Mouse (Mus musculus): ENCODE results near the gene Braf. TPM values are rescaled to one million over a fixed set of nuclear protein-coding genes. Genes with fewer than 3 reads are reported as not detected.
"Not testable (repeated sequence)": the region's sequence is repeated elsewhere in the genome, so short reads cannot be mapped to it uniquely, and the experiment has no call there.

Braf gene
- polyA plus RNA-seq, 1 experiment: 14.9 TPM

- H3K4me3 ChIP-seq (ENCODE audit: insufficient read depth, low read length): peak overlapping the region; percentile 80
- no peak overlapping the region for H3K27ac ChIP-seq (ENCODE audit: insufficient read depth, low read depth, low read length)
- TF ChIP-seq POLR2A (IDR thresholded peaks at IDR 0.05; ENCODE audit: borderline replicate concordance, low read depth, low read length): no peak
- TF ChIP-seq CTCF (IDR thresholded peaks at IDR 0.05; ENCODE audit: low read depth, low read length): no peak
Measured at GRCm38 (mm10) chr6:39724071-39724470, 1.2 kb downstream of the Braf start.

GRCm38 (mm10) chr6:39718567-39718966, 6.7 kb downstream of the Braf start:
- Histone ChIP-seq H3K4me1 (ENCODE audit: control insufficient read depth, insufficient read depth, low read length) (peaks cover 11% of the 10 kb centered on the region; the same call in 1 of the 2 replicates), H3K27ac (ENCODE audit: insufficient read depth, low read depth, low read length) (no peak overlapping the region), H3K4me3 (ENCODE audit: insufficient read depth, low read length) (no peak overlapping the region)
- no peak for TF ChIP-seq POLR2A (IDR thresholded peaks at IDR 0.05; ENCODE audit: borderline replicate concordance, low read depth, low read length)
- TF ChIP-seq CTCF (IDR thresholded peaks at IDR 0.05; ENCODE audit: low read depth, low read length): no peak

More at GRCm38 (mm10) chr6:39724071-39724470, 1.2 kb downstream of the Braf start:
- peaks cover 16% of the 10 kb centered on the region for H3K4me1 ChIP-seq (ENCODE audit: control insufficient read depth, insufficient read depth, low read length)

GRCm38 (mm10) chr6:39717049-39717448, 8.2 kb downstream of the Braf start:
- no peak overlapping the region for H3K27ac ChIP-seq (ENCODE audit: insufficient read depth, low read depth, low read length)
- peaks cover 4% of the 10 kb centered on the region; the same call in 1 of the 2 replicates for H3K4me1 ChIP-seq (ENCODE audit: control insufficient read depth, insufficient read depth, low read length)
- TF ChIP-seq POLR2A (IDR thresholded peaks at IDR 0.05; ENCODE audit: borderline replicate concordance, low read depth, low read length) (no peak), CTCF (IDR thresholded peaks at IDR 0.05; ENCODE audit: low read depth, low read length) (no peak)
- H3K4me3 ChIP-seq (ENCODE audit: insufficient read depth, low read length): no peak overlapping the region

GRCm38 (mm10) chr6:39714341-39714740, 10.9 kb downstream of the Braf start:
- peaks cover 4% of the 10 kb centered on the region; the same call in 1 of the 2 replicates for H3K4me1 ChIP-seq (ENCODE audit: control insufficient read depth, insufficient read depth, low read length)
- H3K4me3 ChIP-seq (ENCODE audit: insufficient read depth, low read length): no peak overlapping the region
- H3K27ac ChIP-seq (ENCODE audit: insufficient read depth, low read depth, low read length): no peak overlapping the region
- no peak for TF ChIP-seq POLR2A (IDR thresholded peaks at IDR 0.05; ENCODE audit: borderline replicate concordance, low read depth, low read length)
- TF ChIP-seq CTCF (IDR thresholded peaks at IDR 0.05; ENCODE audit: low read depth, low read length): no peak

GRCm38 (mm10) chr6:39713399-39713798, 11.9 kb downstream of the Braf start:
- Histone ChIP-seq H3K4me1 (ENCODE audit: control insufficient read depth, insufficient read depth, low read length) (peaks cover 4% of the 10 kb centered on the region; the same call in 1 of the 2 replicates), H3K4me3 (ENCODE audit: insufficient read depth, low read length) (no peak overlapping the region), H3K27ac (ENCODE audit: insufficient read depth, low read depth, low read length) (no peak overlapping the region)
- no peak for TF ChIP-seq CTCF (IDR thresholded peaks at IDR 0.05; ENCODE audit: low read depth, low read length)
- TF ChIP-seq POLR2A (IDR thresholded peaks at IDR 0.05; ENCODE audit: borderline replicate concordance, low read depth, low read length): no peak

- Histone ChIP-seq H3K4me3 (ENCODE audit: insufficient read depth, low read length) (no peak overlapping the region), H3K4me1 (ENCODE audit: control insufficient read depth, insufficient read depth, low read length) (no peaks in the 10 kb centered on the region)
- no peak for TF ChIP-seq POLR2A (IDR thresholded peaks at IDR 0.05; ENCODE audit: borderline replicate concordance, low read depth, low read length)
- no peak for TF ChIP-seq CTCF (IDR thresholded peaks at IDR 0.05; ENCODE audit: low read depth, low read length)
Measured at GRCm38 (mm10) chr6:39705625-39706024, 19.6 kb downstream of the Braf start.

GRCm38 (mm10) chr6:39693126-39693525, 32.1 kb downstream of the Braf start:
- no peak overlapping the region for H3K27ac ChIP-seq (ENCODE audit: insufficient read depth, low read depth, low read length)
- H3K4me1 ChIP-seq (ENCODE audit: control insufficient read depth, insufficient read depth, low read length): no peaks in the 10 kb centered on the region; the same call in 1 of the 2 replicates
- no peak overlapping the region for H3K4me3 ChIP-seq (ENCODE audit: insufficient read depth, low read length)
- TF ChIP-seq POLR2A (IDR thresholded peaks at IDR 0.05; ENCODE audit: borderline replicate concordance, low read depth, low read length) (no peak), CTCF (IDR thresholded peaks at IDR 0.05; ENCODE audit: low read depth, low read length) (no peak)

More at GRCm38 (mm10) chr6:39705625-39706024, 19.6 kb downstream of the Braf start:
- H3K27ac ChIP-seq (ENCODE audit: insufficient read depth, low read depth, low read length): no peak overlapping the region

GRCm38 (mm10) chr6:39686839-39687238, 38.4 kb downstream of the Braf start:
- H3K4me1 ChIP-seq (ENCODE audit: control insufficient read depth, insufficient read depth, low read length); H3K27ac ChIP-seq (ENCODE audit: insufficient read depth, low read depth, low read length); H3K4me3 ChIP-seq (ENCODE audit: insufficient read depth, low read length): not testable (repeated sequence)

- H3K4me3 ChIP-seq (ENCODE audit: insufficient read depth, low read length): no peak overlapping the region
- H3K4me1 ChIP-seq (ENCODE audit: control insufficient read depth, insufficient read depth, low read length): peaks cover 4% of the 10 kb centered on the region
- no peak overlapping the region for H3K27ac ChIP-seq (ENCODE audit: insufficient read depth, low read depth, low read length)
- TF ChIP-seq CTCF (IDR thresholded peaks at IDR 0.05; ENCODE audit: low read depth, low read length) (no peak), POLR2A (IDR thresholded peaks at IDR 0.05; ENCODE audit: borderline replicate concordance, low read depth, low read length) (no peak)
Measured at GRCm38 (mm10) chr6:39681795-39682194, 43.5 kb downstream of the Braf start.

- Histone ChIP-seq H3K4me1 (ENCODE audit: control insufficient read depth, insufficient read depth, low read length) (peaks cover 4% of the 10 kb centered on the region), H3K27ac (ENCODE audit: insufficient read depth, low read depth, low read length) (no peak overlapping the region), H3K4me3 (ENCODE audit: insufficient read depth, low read length) (no peak overlapping the region)
- TF ChIP-seq CTCF (IDR thresholded peaks at IDR 0.05; ENCODE audit: low read depth, low read length): no peak
- TF ChIP-seq POLR2A (IDR thresholded peaks at IDR 0.05; ENCODE audit: borderline replicate concordance, low read depth, low read length): no peak
Measured at GRCm38 (mm10) chr6:39680524-39680923, 44.7 kb downstream of the Braf start.

- peaks cover 4% of the 10 kb centered on the region for H3K4me1 ChIP-seq (ENCODE audit: control insufficient read depth, insufficient read depth, low read length)
- TF ChIP-seq CTCF (IDR thresholded peaks at IDR 0.05; ENCODE audit: low read depth, low read length) (no peak), POLR2A (IDR thresholded peaks at IDR 0.05; ENCODE audit: borderline replicate concordance, low read depth, low read length) (no peak)
- no peak overlapping the region for H3K4me3 ChIP-seq (ENCODE audit: insufficient read depth, low read length)
Measured at GRCm38 (mm10) chr6:39678241-39678640, 47.0 kb downstream of the Braf start.

More at GRCm38 (mm10) chr6:39678241-39678640, 47.0 kb downstream of the Braf start:
- H3K27ac ChIP-seq (ENCODE audit: insufficient read depth, low read depth, low read length): no peak overlapping the region

Measured in bone marrow macrophage, adult 2 months (primary cell).